9 mouse cellular contexts compared by ENCODE assay signal in the genomic region with DNA sequence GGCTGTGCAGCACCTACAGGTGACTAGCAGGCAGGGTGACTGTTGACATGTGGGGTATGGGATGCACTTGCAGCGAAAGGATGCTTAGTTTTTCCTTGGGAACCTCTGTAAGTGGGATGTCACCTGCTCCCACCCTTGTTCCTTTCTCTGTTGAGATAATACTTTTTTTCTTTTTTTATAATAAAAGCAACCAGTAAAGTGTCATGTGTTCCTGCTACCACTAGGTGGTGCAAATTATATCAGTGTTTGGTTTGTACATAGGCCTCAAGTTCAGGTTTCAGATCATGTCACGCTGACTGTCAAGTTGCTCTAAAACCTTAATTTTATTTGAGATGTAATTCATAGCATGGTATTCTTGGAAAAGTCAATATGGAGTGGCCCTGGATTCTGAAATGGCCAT. TPM values are rescaled to one million over a fixed set of nuclear protein-coding genes. Genes with fewer than 3 reads are reported as not detected.
DNase-seq lines count a peak whose midpoint lies in the region; ATAC-seq and TF ChIP-seq lines count a peak whose summit lies in the region.
"Had no signal": no experiment of that assay in that cellular context is flagged by ENCODE, and none has a peak within 500 bp of the region (broad histone marks: within the 10 kb centered on the region; RNA-seq: fewer than 3 reads in every experiment).

No protein-coding gene starts in this region.

- intact Hi-C loops in heart, adult 2 months (cut with DNase I), result loop anchor here (1.0 to 10.0 kb wide), 3 partner anchors 38 to 310 kb away; partner anchors contain the start of gene Hsd17b6
- intact Hi-C loops in heart, postnatal 25 days (cut with DNase I), result loop anchor here (2.0 to 5.0 kb wide), 3 partner anchors 43 to 314 kb away; partner anchors contain the start of gene Zbtb39

- ATAC-seq in erythroid progenitor cell, adult 5-6 weeks (replicated peaks; ENCODE audit: low FRiP score, poor library complexity, severe bottlenecking), result peak; percentile 73

- DNase-seq in heart, adult 2 months, result no peak
- no peak for DNase-seq in heart, postnatal 25 days (ENCODE audit: low spot score)
- peak; percentile 16 to 32 for DNase-seq in spleen, postnatal 10 days (ENCODE audit: low spot score in 2 of 2)
- no peak for DNase-seq in spleen, postnatal 4 days (ENCODE audit: low spot score in 2 of 2)
- DNase-seq in adrenal gland, postnatal 4 days (ENCODE audit: low spot score in 2 of 2), result no peak
- no peak for DNase-seq in adrenal gland, adult 18-20 months (ENCODE audit: low spot score in 2 of 2)

- H3K4me3 ChIP-seq in heart, adult 2 months, result no peak overlapping the region
- H3K4me3 ChIP-seq in myocyte, result no peak overlapping the region
- H3K4me3 ChIP-seq: heart, embryonic 13.5 days had no signal

- no peak for TF ChIP-seq EP300 in heart, adult 2 months (IDR thresholded peaks at IDR 0.05; ENCODE audit: insufficient read depth, low read depth, low read length)

- H3K79me2 ChIP-seq in heart, adult 2 months (replicated peaks; ENCODE audit: control insufficient read depth, insufficient read depth, low read length), result no peaks in the 10 kb centered on the region
- no peaks in the 10 kb centered on the region for H3K79me2 ChIP-seq in myocyte (ENCODE audit: control insufficient read depth, insufficient read depth)

- TF ChIP-seq POLR2A in heart, adult 2 months (IDR thresholded peaks at IDR 0.05; ENCODE audit: insufficient read depth, low read depth, low read length), result no peak
- TF ChIP-seq POLR2A in myocyte (IDR thresholded peaks at IDR 0.05; ENCODE audit: insufficient read length, low read depth), result no peak

- H3ac ChIP-seq in myocyte (ENCODE audit: control insufficient read depth, insufficient read length), result no peak overlapping the region

- no peaks in the 10 kb centered on the region for H3K36me3 ChIP-seq in heart, adult 2 months (ENCODE audit: control insufficient read depth, insufficient read depth, low read length)
- peaks cover 4% of the 10 kb centered on the region for H3K36me3 ChIP-seq in myocyte (ENCODE audit: control insufficient read depth, insufficient read depth)

- no peaks in the 10 kb centered on the region for H3K4me1 ChIP-seq in heart, adult 2 months (ENCODE audit: control insufficient read depth, insufficient read depth, low read length)
- H3K4me1 ChIP-seq: heart, embryonic 13.5 days had no signal

- no peak overlapping the region for H3K27ac ChIP-seq in heart, adult 2 months
- H3K27ac ChIP-seq: heart, embryonic 13.5 days had no signal

- TF ChIP-seq CTCF in heart, adult 2 months (IDR thresholded peaks at IDR 0.05), result peak; percentile 94

- no peaks in the 10 kb centered on the region for H3K27me3 ChIP-seq in heart, adult 2 months (ENCODE audit: control insufficient read depth, insufficient read depth, low read length)
- H3K27me3 ChIP-seq in myocyte (ENCODE audit: control insufficient read depth, insufficient read depth, insufficient read length), result no peaks in the 10 kb centered on the region
- H3K27me3 ChIP-seq: heart, embryonic 13.5 days had no signal

- no peak overlapping the region for H3K4me2 ChIP-seq in myocyte (ENCODE audit: low read depth)
- H3K4me2 ChIP-seq: heart, embryonic 13.5 days had no signal

- 51% methylated on average over 2 of the region's 2 CpGs for WGBS in heart, adult 2 months

- H3K9ac ChIP-seq in heart, adult 2 months (ENCODE audit: low read depth, low read length), result no peak overlapping the region
- H3K9ac ChIP-seq: heart, embryonic 13.5 days had no signal

TF ChIP-seq in myocyte, 11 proteins besides CTCF, POLR2A, EP300 and RAD21:
- TF ChIP-seq USF1 (IDR thresholded peaks at IDR 0.05; ENCODE audit: low read depth), result peak; percentile 15
- TF ChIP-seq CEBPB (IDR thresholded peaks at IDR 0.05; ENCODE audit: insufficient read depth, poor library complexity, severe bottlenecking), result no peak
TF ChIP-seq in myocyte: peak in this region for 1.

RNA-seq across cellular contexts. Expression of gene Myo1a, which starts 10.3 kb away (rescaled TPM):
- total RNA-seq in heart, adult 2 months (2021), result under 1 TPM in 1 of 2 experiments, not detected in 1; 0.08 TPM
- 0.04 and 0.12 TPM in 2 replicates for polyA plus RNA-seq in heart, adult 2 months (2012; rRNA removed)
- under 1 TPM in 1 of 2 experiments, not detected in 1; 0.10 TPM for total RNA-seq in heart, postnatal 25 days (2021)
- total RNA-seq in erythroid progenitor cell, adult 5-6 weeks (2015; ENCODE audit: low replicate concordance), result 0.84 TPM in 1 of 2 replicates, not detected in the other
- total RNA-seq in erythroid progenitor cell, adult 5-6 weeks (2017; ENCODE audit: low replicate concordance), result 2.3 and 3.5 TPM in 2 replicates
- polyA plus RNA-seq in myocyte (2012; fragmentation: generic; extraction: Trizol), result 0.35 TPM
- 1 to 10 TPM; 1.6 to 2.1 TPM for total RNA-seq in adrenal gland, postnatal 4 days (2021)
- 10 to 100 TPM in 1 of 2 experiments, under 1 TPM in 1; 0.83 to 35.2 TPM for total RNA-seq in adrenal gland, adult 18-20 months (2021)

RNA-seq across cellular contexts. Expression of gene Nab2, which starts 26.3 kb away (rescaled TPM):
- total RNA-seq in heart, adult 2 months (2021), result 1 to 10 TPM; 5.0 to 6.3 TPM
- 10.0 and 11.2 TPM in 2 replicates for polyA plus RNA-seq in heart, adult 2 months (2012; rRNA removed)
- total RNA-seq in heart, postnatal 25 days (2021), result 1 to 10 TPM; 5.6 to 7.0 TPM
- total RNA-seq in erythroid progenitor cell, adult 5-6 weeks (2015; ENCODE audit: low replicate concordance), result 2.5 TPM in 1 of 2 replicates, not detected in the other
- total RNA-seq in erythroid progenitor cell, adult 5-6 weeks (2017; ENCODE audit: low replicate concordance), result 1.7 and 3.1 TPM in 2 replicates
- polyA plus RNA-seq in myocyte (2012; fragmentation: generic; extraction: Trizol), result 68.7 TPM
- total RNA-seq in adrenal gland, postnatal 4 days (2021), result 10 to 100 TPM; 22.8 to 24.4 TPM
- total RNA-seq in adrenal gland, adult 18-20 months (2021), result 10 to 100 TPM; 23.4 to 38.0 TPM

RNA-seq across cellular contexts. Expression of gene Nemp1, which starts 27.9 kb away (rescaled TPM):
- 1 to 10 TPM; 3.7 to 4.2 TPM for total RNA-seq in heart, adult 2 months (2021)
- 2.2 and 4.0 TPM in 2 replicates for polyA plus RNA-seq in heart, adult 2 months (2012; rRNA removed)
- 1 to 10 TPM; 3.4 to 4.4 TPM for total RNA-seq in heart, postnatal 25 days (2021)
- 73.5 and 83.4 TPM in 2 replicates for total RNA-seq in erythroid progenitor cell, adult 5-6 weeks (2015; ENCODE audit: low replicate concordance)
- 69.6 and 83.2 TPM in 2 replicates for total RNA-seq in erythroid progenitor cell, adult 5-6 weeks (2017; ENCODE audit: low replicate concordance)
- polyA plus RNA-seq in myocyte (2012; fragmentation: generic; extraction: Trizol), result 5.6 TPM
- 10 to 100 TPM; 11.6 to 13.2 TPM for total RNA-seq in adrenal gland, postnatal 4 days (2021)
- total RNA-seq in adrenal gland, adult 18-20 months (2021), result 1 to 10 TPM; 5.0 to 5.4 TPM

RNA-seq across cellular contexts. Expression of gene Tac2, which starts 29.6 kb away (rescaled TPM):
- total RNA-seq in heart, adult 2 months (2021), result not detected
- not detected in 2 replicates for polyA plus RNA-seq in heart, adult 2 months (2012; rRNA removed)
- not detected for total RNA-seq in heart, postnatal 25 days (2021)
- total RNA-seq in erythroid progenitor cell, adult 5-6 weeks (2015; ENCODE audit: low replicate concordance), result 51.1 and 56.6 TPM in 2 replicates
- total RNA-seq in erythroid progenitor cell, adult 5-6 weeks (2017; ENCODE audit: low replicate concordance), result 20.4 and 22.6 TPM in 2 replicates
- polyA plus RNA-seq in myocyte (2012; fragmentation: generic; extraction: Trizol), result 0.18 TPM
- total RNA-seq in adrenal gland, postnatal 4 days (2021), result under 1 TPM in 1 of 2 experiments, not detected in 1; 0.48 TPM
- total RNA-seq in adrenal gland, adult 18-20 months (2021), result not detected

RNA-seq across cellular contexts. Expression of gene Zbtb39, which starts 44.7 kb away (rescaled TPM):
- 1 to 10 TPM; 7.7 to 7.8 TPM for total RNA-seq in heart, adult 2 months (2021)
- polyA plus RNA-seq in heart, adult 2 months (2012; rRNA removed), result 4.3 and 6.3 TPM in 2 replicates
- 1 to 10 TPM; 6.8 to 8.3 TPM for total RNA-seq in heart, postnatal 25 days (2021)
- total RNA-seq in erythroid progenitor cell, adult 5-6 weeks (2015; ENCODE audit: low replicate concordance), result 0.72 and 2.9 TPM in 2 replicates
- 1.3 TPM in 1 of 2 replicates, not detected in the other for total RNA-seq in erythroid progenitor cell, adult 5-6 weeks (2017; ENCODE audit: low replicate concordance)
- polyA plus RNA-seq in myocyte (2012; fragmentation: generic; extraction: Trizol), result 3.2 TPM
- total RNA-seq in adrenal gland, postnatal 4 days (2021), result 10 to 100 TPM; 16.2 to 17.4 TPM
- 10 to 100 TPM; 12.3 to 13.1 TPM for total RNA-seq in adrenal gland, adult 18-20 months (2021)

Comparison
In these comparisons a context has a peak if more than half of its experiments do, and no peak if none do; other contexts are left out.
1. DNase-seq: peak in spleen, postnatal 10 days (2 of 2); none in heart, adult 2 months (0 of 2), heart, postnatal 25 days (single experiment), spleen, postnatal 4 days (0 of 2), adrenal gland, postnatal 4 days (0 of 2) and adrenal gland, adult 18-20 months (0 of 2).
2. RNA of gene Nemp1, which starts 27.9 kb away (total RNA-seq): 69.6 to 83.4 TPM in erythroid progenitor cell, adult 5-6 weeks; 11.6 to 13.2 TPM in adrenal gland, postnatal 4 days, 5.0 to 5.4 TPM in adrenal gland, adult 18-20 months, 3.4 to 4.4 TPM in heart, postnatal 25 days and 3.7 to 4.2 TPM in heart, adult 2 months; every median in the first group is over 4 times any median in the second.